Mouse (Mus musculus): ENCODE results near the gene Smarcc2.

Smarcc2 gene

GRCm38 (mm10) chr10:128458719-128459408 lies at the start of gene Smarcc2:
Smarcc2 (plus strand) TSS chr10:128459248.
- peak; percentile 90 for DNase-seq

- peak; percentile 98 for DNase-seq
These were observed 49.1 kb upstream of the Smarcc2 start for GRCm38 (mm10) chr10:128409692-128410559.

GRCm38 (mm10) chr10:128410560-128410845 lies 48.5 kb upstream of the Smarcc2 start:
- no peak for DNase-seq

GRCm38 (mm10) chr10:128411211-128412054 lies 47.6 kb upstream of the Smarcc2 start, which contains the start of the genes Nabp2 and Rnf41:
Nabp2 (minus strand) TSS chr10:128411492.
Rnf41 (plus strand) TSS chr10:128411657.
- DNase-seq, result peak; percentile 100

GRCm38 (mm10) chr10:128412055-128412381 lies 47.0 kb upstream of the Smarcc2 start:
- DNase-seq, result peak; percentile 39

- no peak for DNase-seq
These were observed 46.5 kb upstream of the Smarcc2 start for GRCm38 (mm10) chr10:128412558-128412957.

- no peak for DNase-seq
These were observed 46.0 kb upstream of the Smarcc2 start for GRCm38 (mm10) chr10:128413076-128413475.

GRCm38 (mm10) chr10:128414848-128415247 lies 44.2 kb upstream of the Smarcc2 start:
- no peak for DNase-seq

GRCm38 (mm10) chr10:128422426-128422825 lies 36.6 kb upstream of the Smarcc2 start:
- no peak for DNase-seq

- DNase-seq, result no peak
These were observed 34.4 kb upstream of the Smarcc2 start for GRCm38 (mm10) chr10:128424604-128425003.

- no peak for DNase-seq
These were observed 33.8 kb upstream of the Smarcc2 start for GRCm38 (mm10) chr10:128425260-128425659.

- DNase-seq, result no peak
These were observed 30.0 kb upstream of the Smarcc2 start for GRCm38 (mm10) chr10:128429052-128429451.

GRCm38 (mm10) chr10:128429454-128429853 lies 29.6 kb upstream of the Smarcc2 start:
- no peak for DNase-seq

- no peak for DNase-seq
These were observed 25.6 kb upstream of the Smarcc2 start for GRCm38 (mm10) chr10:128433417-128433816.

- no peak for DNase-seq
These were observed 24.4 kb upstream of the Smarcc2 start for GRCm38 (mm10) chr10:128434681-128435080.

GRCm38 (mm10) chr10:128435186-128435823 lies 23.7 kb upstream of the Smarcc2 start:
- no peak for DNase-seq

- DNase-seq, result no peak
These were observed 23.2 kb upstream of the Smarcc2 start for GRCm38 (mm10) chr10:128435873-128436272.

GRCm38 (mm10) chr10:128436376-128436775 lies 22.7 kb upstream of the Smarcc2 start:
- no peak for DNase-seq

GRCm38 (mm10) chr10:128438675-128439279 lies 20.3 kb upstream of the Smarcc2 start:
- DNase-seq, result no peak

GRCm38 (mm10) chr10:128440407-128440806 lies 18.6 kb upstream of the Smarcc2 start:
- DNase-seq, result peak; percentile 35

GRCm38 (mm10) chr10:128441324-128442119 lies 17.5 kb upstream of the Smarcc2 start:
- DNase-seq, result no peak

All from embryo, embryonic 11 days (tissue).